Mouse (Mus musculus) myocyte (in vitro differentiated cells): ENCODE results near the gene Nes.

Source experiments
- CEBPB ChIP-seq: IDR thresholded peaks from 2 replicates; pipeline ENCODE4 v1.6.1; 2011; ENCODE audit warnings: mild to moderate bottlenecking, moderate library complexity; ENCODE audit not compliant: poor library complexity, insufficient read depth, severe bottlenecking
- E2F4 ChIP-seq: IDR thresholded peaks from one replicate; pipeline ENCODE4 v1.6.1; 2011; ENCODE audit warnings: mild to moderate bottlenecking, control low read depth, moderate library complexity; ENCODE audit not compliant: insufficient read depth
- POLR2A ChIP-seq: IDR thresholded peaks from one replicate; pipeline ENCODE4 v1.6.1; 2011; ENCODE audit warnings: low read depth, mild to moderate bottlenecking, control low read depth, moderate library complexity; ENCODE audit not compliant: insufficient read length
- SRF ChIP-seq: IDR thresholded peaks from one replicate; pipeline ENCODE4 v1.6.1; 2011; ENCODE audit warnings: low read depth; ENCODE audit not compliant: control insufficient read depth, insufficient read length
- TCF12 ChIP-seq: IDR thresholded peaks from one replicate; pipeline ENCODE4 v1.6.1; 2011; ENCODE audit warnings: mild to moderate bottlenecking, control low read depth; ENCODE audit not compliant: poor library complexity, insufficient read depth, severe bottlenecking
- USF1 ChIP-seq: IDR thresholded peaks from one replicate; pipeline ENCODE4 v1.6.1; 2011; ENCODE audit warnings: low read depth, mild to moderate bottlenecking, control low read depth, moderate library complexity

- TF ChIP-seq USF1: no peak
- TF ChIP-seq SRF: no peak
- no peak for TF ChIP-seq TCF12
- TF ChIP-seq POLR2A: no peak
- TF ChIP-seq E2F4: no peak
- TF ChIP-seq CEBPB: no peak
These were observed 30.1 kb downstream of the Nes start for GRCm38 (mm10) chr3:88000816-88001595.
